Comparison of ENCODE assay signal across 10 mouse cellular contexts in genomic region chr11:33744429-33744828, GRCm38 (mm10).
DNase-seq lines count a peak whose midpoint lies in the region; ATAC-seq and TF ChIP-seq lines count a peak whose summit lies in the region.
"Had no signal": no experiment of that assay in that cellular context is flagged by ENCODE, and none has a peak within 500 bp of the region (broad histone marks: within the 10 kb centered on the region; RNA-seq: fewer than 3 reads in every experiment).

No protein-coding gene starts in this region.

- no peaks in the 10 kb centered on the region for H3K36me3 ChIP-seq in forebrain, postnatal 0 days (ENCODE audit: insufficient read depth)
- H3K36me3 ChIP-seq in forebrain, embryonic 10.5 days (replicated peaks) = no peaks in the 10 kb centered on the region
- no peaks in the 10 kb centered on the region for H3K36me3 ChIP-seq in thymus, adult 2 months (ENCODE audit: control insufficient read depth, insufficient read depth, low read length)
- no peaks in the 10 kb centered on the region for H3K36me3 ChIP-seq in stomach, embryonic 16.5 days (ENCODE audit: control insufficient read depth, insufficient read depth, low read length)
- H3K36me3 ChIP-seq: embryonic facial prominence, embryonic 13.5 days had no signal

- no peak overlapping the region for H3K4me3 ChIP-seq in forebrain, postnatal 0 days (ENCODE audit: low read depth, low read length)
- no peak overlapping the region for H3K4me3 ChIP-seq in forebrain, embryonic 10.5 days
- H3K4me3 ChIP-seq in thymus, adult 2 months (ENCODE audit: control insufficient read depth, insufficient read depth, low read length) = no peak overlapping the region
- no peak overlapping the region for H3K4me3 ChIP-seq in lung, adult 2 months (replicated peaks; ENCODE audit: extremely low read depth, low read depth, low read length)
- no peak overlapping the region for H3K4me3 ChIP-seq in stomach, embryonic 16.5 days (replicated peaks; ENCODE audit: low read length)
- H3K4me3 ChIP-seq: embryonic facial prominence, embryonic 13.5 days; heart, adult 2 months had no signal

- no peak for DNase-seq in forebrain, postnatal 0 days
- no peak for DNase-seq in forebrain, embryonic 10.5 days (ENCODE audit: extremely low spot score, low spot score)
- DNase-seq in thymus, postnatal 0 days (ENCODE audit: low spot score) = peak; percentile 48
- no peak for DNase-seq in thymus, adult 2 months
- DNase-seq in lung, adult 2 months = peak; percentile 46
- DNase-seq in cerebellum, adult 9-10 months = no peak
- no peak for DNase-seq in adrenal gland, postnatal 10 days
- DNase-seq: heart, adult 2 months had no signal

- H3K4me2 ChIP-seq in forebrain, postnatal 0 days (ENCODE audit: low read depth) = no peak overlapping the region
- peak overlapping the region; percentile 16; the same call in 1 of the 2 replicates for H3K4me2 ChIP-seq in stomach, embryonic 16.5 days (ENCODE audit: low read depth, low read length)
- H3K4me2 ChIP-seq: embryonic facial prominence, embryonic 13.5 days had no signal

- H3K9ac ChIP-seq in forebrain, postnatal 0 days = no peak overlapping the region
- H3K9ac ChIP-seq in stomach, embryonic 16.5 days (ENCODE audit: low read length) = no peak overlapping the region
- H3K9ac ChIP-seq: embryonic facial prominence, embryonic 13.5 days had no signal

- no peaks in the 10 kb centered on the region for H3K9me3 ChIP-seq in forebrain, postnatal 0 days (ENCODE audit: low read length)
- no peaks in the 10 kb centered on the region for H3K9me3 ChIP-seq in forebrain, embryonic 10.5 days
- no peaks in the 10 kb centered on the region for H3K9me3 ChIP-seq in stomach, embryonic 16.5 days (replicated peaks; ENCODE audit: control insufficient read depth, low read length)
- H3K9me3 ChIP-seq: embryonic facial prominence, embryonic 13.5 days had no signal

- 46% methylated on average over 7 of the region's 7 CpGs for WGBS in forebrain, postnatal 0 days
- 69% methylated on average over 7 of the region's 7 CpGs for WGBS in forebrain, embryonic 10.5 days
- 28% methylated on average over 7 of the region's 7 CpGs for WGBS in thymus, adult 2 months
- WGBS in lung, adult 2 months = 14% methylated on average over 7 of the region's 7 CpGs
- 15% methylated on average over 7 of the region's 7 CpGs for WGBS in stomach, embryonic 16.5 days

- TF ChIP-seq POLR2A in thymus, adult 2 months (IDR thresholded peaks at IDR 0.05; ENCODE audit: control insufficient read depth, extremely low read depth, insufficient read depth, low read length, poor library complexity) = no peak
- TF ChIP-seq POLR2A in lung, adult 2 months (IDR thresholded peaks at IDR 0.05; ENCODE audit: borderline replicate concordance, extremely low read depth, low read depth, low read length) = no peak

- H3K27me3 ChIP-seq in forebrain, postnatal 0 days (ENCODE audit: insufficient read depth, low read length) = no peaks in the 10 kb centered on the region
- H3K27me3 ChIP-seq in forebrain, embryonic 10.5 days (ENCODE audit: poor library complexity, severe bottlenecking) = no peaks in the 10 kb centered on the region
- H3K27me3 ChIP-seq in thymus, adult 2 months (ENCODE audit: control insufficient read depth, insufficient read depth, low read length) = no peaks in the 10 kb centered on the region
- H3K27me3 ChIP-seq in stomach, embryonic 16.5 days (ENCODE audit: control insufficient read depth, insufficient read depth, low read length) = no peaks in the 10 kb centered on the region

- H3K4me1 ChIP-seq in forebrain, postnatal 0 days (ENCODE audit: insufficient read depth) = no peaks in the 10 kb centered on the region
- H3K4me1 ChIP-seq in forebrain, embryonic 10.5 days = peaks cover 14% of the 10 kb centered on the region
- 0 out of 2 replicates have a peak, but pooled peaks cover 4% of the 10 kb centered on the region for H3K4me1 ChIP-seq in thymus, adult 2 months (replicated peaks; ENCODE audit: control insufficient read depth, insufficient read depth, low read length)
- no peaks in the 10 kb centered on the region for H3K4me1 ChIP-seq in lung, adult 2 months (ENCODE audit: control insufficient read depth, insufficient read depth, low read length)
- H3K4me1 ChIP-seq in stomach, embryonic 16.5 days (ENCODE audit: control insufficient read depth, insufficient read depth, low read length) = peaks cover 14% of the 10 kb centered on the region; the same call in 1 of the 2 replicates
- H3K4me1 ChIP-seq: embryonic facial prominence, embryonic 13.5 days had no signal

- ATAC-seq in forebrain, postnatal 0 days = peak; percentile 77
- peak; percentile 90 for ATAC-seq in stomach, embryonic 16.5 days (ENCODE audit: insufficient read depth, low FRiP score)

- H3K27ac ChIP-seq in forebrain, postnatal 0 days (ENCODE audit: low read depth, low read length) = no peak overlapping the region
- H3K27ac ChIP-seq in forebrain, embryonic 10.5 days = no peak overlapping the region
- no peak overlapping the region for H3K27ac ChIP-seq in thymus, adult 2 months (ENCODE audit: control insufficient read depth, insufficient read depth, low read length)
- no peak overlapping the region for H3K27ac ChIP-seq in stomach, embryonic 16.5 days (ENCODE audit: low read length)
- H3K27ac ChIP-seq: embryonic facial prominence, embryonic 13.5 days; heart, adult 2 months had no signal

- TF ChIP-seq CTCF in forebrain, postnatal 0 days (IDR thresholded peaks at IDR 0.05; ENCODE audit: low read depth) = no peak
- no peak for TF ChIP-seq CTCF in thymus, adult 2 months (IDR thresholded peaks at IDR 0.05; ENCODE audit: borderline replicate concordance, control insufficient read depth, extremely low read depth, insufficient read depth, low read length, poor library complexity)
- TF ChIP-seq CTCF in lung, adult 2 months (IDR thresholded peaks at IDR 0.05; ENCODE audit: insufficient read depth, low read length) = no peak

Comparison
In these comparisons a context has a peak if more than half of its experiments do, and no peak if none do; other contexts are left out.
1. DNase-seq: peak in thymus, postnatal 0 days (single experiment) and lung, adult 2 months (single experiment); none in forebrain, postnatal 0 days (single experiment), forebrain, embryonic 10.5 days (single experiment), thymus, adult 2 months (single experiment), cerebellum, adult 9-10 months (single experiment) and adrenal gland, postnatal 10 days (single experiment).